Mouse (Mus musculus) embryonic stem cell, embryonic (primary cell): Measurements from ENCODE around the gene Syngr1.

Source experiments
- CTCF ChIA-PET, 4 experiments: fragments of 300-600 bp in 2 of 4; fragments of 350-600 bp in 2 of 4; sonication (Branson Sonifier 250); formaldehyde crosslinking; loops; one replicate each; lab custom pipeline; 2022; ENCODE audit warnings: inconsistent platforms in 2 of 4; lab: Charles Lee
- POLR2A ChIA-PET, 4 experiments: fragments of 300-600 bp in 2 of 4; fragments of 350-600 bp in 2 of 4; sonication (Branson Sonifier 250); formaldehyde crosslinking; loops; one replicate each; lab custom pipeline; 2022; ENCODE audit warnings: antibody characterized with exemption in 4 of 4, inconsistent platforms in 1 of 4; lab: Charles Lee

The Syngr1 gene

DNA sequence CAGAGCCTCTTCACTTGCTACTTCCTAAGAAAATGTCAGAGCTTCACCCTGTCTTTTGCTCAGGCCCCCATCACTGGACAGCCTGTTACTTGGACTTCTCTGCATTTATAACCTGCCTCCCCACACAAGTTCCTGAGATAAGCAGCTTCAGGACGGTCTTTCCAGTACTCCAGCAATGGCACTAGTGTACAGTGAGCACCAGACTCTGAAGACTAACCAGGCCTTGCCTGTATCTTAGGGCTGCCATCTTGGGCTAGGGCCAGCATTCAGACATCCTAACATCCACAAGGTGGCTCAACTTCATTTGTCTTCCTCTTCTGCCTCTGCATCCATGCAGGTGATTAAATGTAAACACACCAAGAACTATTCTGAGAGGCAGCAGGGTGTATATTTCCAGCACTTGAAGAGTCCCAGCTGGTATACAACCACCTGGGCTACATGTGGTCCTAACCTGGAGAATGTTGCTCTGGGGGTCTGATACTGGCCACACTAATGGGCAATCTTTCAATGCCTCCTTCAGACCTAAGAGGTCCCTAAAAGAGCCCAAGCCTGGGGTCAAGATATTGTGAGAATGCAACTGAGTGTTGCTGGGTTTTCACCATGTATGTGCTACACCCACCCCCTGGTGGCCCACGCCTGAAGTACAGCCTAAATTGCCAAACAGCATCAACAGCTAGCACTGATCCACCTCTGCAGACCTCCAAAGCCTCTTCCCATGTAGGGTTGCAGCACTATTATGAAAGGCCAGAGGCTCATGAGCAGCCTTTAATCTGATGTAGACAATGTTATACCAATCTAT lies 14.6 kb upstream of the Syngr1 start:
- CTCF ChIA-PET = interaction anchor here (0.5 to 2.1 kb wide), 23 partner anchors 10 to 386 kb away, joined by 3 to 15 read pairs (median 3); partner anchors contain the start of genes Gtpbp1 (in 1 of the 4), Rps19bp1 (in 1 of the 4) and Syngr1 (in 1 of the 4)
- POLR2A ChIA-PET = interaction anchor here (0.5 to 13.9 kb wide), 170 partner anchors 7 to 1890 kb away, joined by 3 to 1070 read pairs (median 4); partner anchors contain the start of genes Atf4 (in 4 of the 4), Cbx7 (in 3 of the 4), Syngr1 (in 3 of the 4) and Fam227a (in 2 of the 4)

DNA sequence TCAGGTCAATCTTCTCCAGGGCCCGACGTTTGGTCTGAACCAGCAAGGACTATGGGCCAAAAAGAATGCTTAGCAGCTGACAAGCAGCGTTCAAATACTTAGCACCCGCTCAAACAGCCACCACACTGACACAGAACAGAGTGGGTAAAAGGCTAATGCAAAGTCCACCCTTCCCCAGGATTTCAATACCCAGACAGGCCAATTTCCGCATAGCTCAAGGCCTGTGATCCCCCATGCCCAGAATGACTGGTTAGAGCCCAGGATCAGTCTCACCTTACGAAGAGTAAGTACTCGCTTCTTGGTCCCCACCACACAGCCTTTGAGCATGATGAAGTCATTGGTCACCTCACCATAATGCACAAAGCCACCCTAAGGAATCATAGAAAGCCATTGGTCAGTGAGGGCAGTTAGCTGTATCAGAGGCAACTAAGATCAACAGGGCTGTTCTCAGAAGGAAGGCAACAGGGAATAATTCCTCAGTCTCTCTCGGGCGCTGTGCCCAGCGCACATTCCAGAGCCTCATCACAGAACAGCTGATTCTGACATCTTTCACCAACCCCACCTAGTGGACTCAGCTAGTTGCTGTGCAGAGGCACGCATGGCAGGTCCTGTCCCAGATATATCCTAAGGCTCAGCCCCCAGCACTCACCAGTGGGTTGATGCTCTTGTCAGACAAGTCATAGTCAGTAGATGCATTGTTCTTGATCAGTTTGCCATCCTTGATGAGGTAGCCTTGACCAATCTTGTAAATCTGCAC lies 12.9 kb upstream of the Syngr1 start:
- ChIA-PET CTCF (interaction anchor here in 1 of 4 experiments (0.6 kb wide), 1 partner anchor 114 kb away, joined by 3 read pairs; no protein-coding TSS in a partner anchor), POLR2A (interaction anchor here (0.5 to 13.9 kb wide), 59 partner anchors 9 to 633 kb away, joined by 3 to 1070 read pairs (median 5); partner anchors contain the start of genes Atf4 (in 2 of the 4), Cbx7 (in 2 of the 4), Mief1 (in 2 of the 4) and Rpl3 (in 2 of the 4))

DNA sequence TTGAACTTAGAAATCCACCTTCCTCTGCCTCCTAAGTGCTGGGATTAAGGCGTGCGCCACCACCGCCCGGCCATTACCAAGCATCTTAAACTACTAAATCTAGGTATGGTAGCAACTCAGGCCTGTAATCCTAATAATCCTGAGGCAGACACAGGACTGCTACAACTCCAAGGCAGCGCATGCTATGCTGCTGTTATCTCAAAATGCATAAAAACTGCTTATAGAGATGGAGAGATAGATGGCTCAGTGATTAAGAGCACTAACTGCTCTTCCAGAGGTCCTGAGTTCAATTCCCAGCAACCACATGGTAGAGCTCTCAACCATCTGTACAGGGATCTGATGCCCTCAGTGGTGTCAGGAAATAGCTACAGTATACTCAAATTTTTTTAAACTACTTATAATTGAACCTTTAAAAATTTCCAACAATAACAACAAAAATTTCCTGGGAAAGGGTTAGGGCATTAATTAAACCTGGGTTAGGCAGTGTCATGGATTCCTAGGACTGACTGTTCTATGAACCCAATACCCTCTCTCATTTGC lies 11.9 kb upstream of the Syngr1 start:
- CTCF ChIA-PET = no interaction called here
- POLR2A ChIA-PET = interaction anchor here (0.6 to 13.9 kb wide), 29 partner anchors 9 to 391 kb away, joined by 3 to 1070 read pairs (median 7); partner anchors contain the start of genes Atf4 (in 3 of the 4), Syngr1 (in 3 of the 4), Rpl3 (in 2 of the 4) and Cbx7 (in 1 of the 4)

DNA sequence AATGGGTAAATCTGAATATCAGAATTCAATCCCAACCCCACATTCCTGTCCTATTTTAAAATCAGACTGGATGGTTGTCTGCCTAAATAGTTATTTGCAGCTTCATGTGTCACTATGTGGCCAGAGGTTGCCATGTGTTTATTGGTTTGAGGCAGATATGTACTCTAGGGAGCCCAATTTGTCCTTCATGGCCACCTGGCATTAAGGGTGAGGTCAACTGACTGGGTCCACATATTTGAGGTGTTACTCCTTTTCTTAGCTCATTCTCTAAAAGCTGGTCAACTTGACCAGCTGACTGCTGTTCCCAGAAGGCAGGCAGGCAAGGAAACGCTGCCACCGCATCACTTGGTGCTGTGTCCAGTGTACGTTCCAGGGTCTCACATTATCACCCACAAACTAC lies 11.2 kb upstream of the Syngr1 start:
- POLR2A ChIA-PET = interaction anchor here (0.6 to 13.9 kb wide), 63 partner anchors 7 to 389 kb away, joined by 3 to 1070 read pairs (median 7); partner anchors contain the start of genes Syngr1 (in 4 of the 4), Atf4 (in 3 of the 4), Rpl3 (in 3 of the 4) and Cbx7 (in 2 of the 4)
- CTCF ChIA-PET = interaction anchor here in 1 of 4 experiments (0.6 to 1.7 kb wide), 2 partner anchors 20 to 1909 kb away, joined by 3 read pairs; no protein-coding TSS in a partner anchor

DNA sequence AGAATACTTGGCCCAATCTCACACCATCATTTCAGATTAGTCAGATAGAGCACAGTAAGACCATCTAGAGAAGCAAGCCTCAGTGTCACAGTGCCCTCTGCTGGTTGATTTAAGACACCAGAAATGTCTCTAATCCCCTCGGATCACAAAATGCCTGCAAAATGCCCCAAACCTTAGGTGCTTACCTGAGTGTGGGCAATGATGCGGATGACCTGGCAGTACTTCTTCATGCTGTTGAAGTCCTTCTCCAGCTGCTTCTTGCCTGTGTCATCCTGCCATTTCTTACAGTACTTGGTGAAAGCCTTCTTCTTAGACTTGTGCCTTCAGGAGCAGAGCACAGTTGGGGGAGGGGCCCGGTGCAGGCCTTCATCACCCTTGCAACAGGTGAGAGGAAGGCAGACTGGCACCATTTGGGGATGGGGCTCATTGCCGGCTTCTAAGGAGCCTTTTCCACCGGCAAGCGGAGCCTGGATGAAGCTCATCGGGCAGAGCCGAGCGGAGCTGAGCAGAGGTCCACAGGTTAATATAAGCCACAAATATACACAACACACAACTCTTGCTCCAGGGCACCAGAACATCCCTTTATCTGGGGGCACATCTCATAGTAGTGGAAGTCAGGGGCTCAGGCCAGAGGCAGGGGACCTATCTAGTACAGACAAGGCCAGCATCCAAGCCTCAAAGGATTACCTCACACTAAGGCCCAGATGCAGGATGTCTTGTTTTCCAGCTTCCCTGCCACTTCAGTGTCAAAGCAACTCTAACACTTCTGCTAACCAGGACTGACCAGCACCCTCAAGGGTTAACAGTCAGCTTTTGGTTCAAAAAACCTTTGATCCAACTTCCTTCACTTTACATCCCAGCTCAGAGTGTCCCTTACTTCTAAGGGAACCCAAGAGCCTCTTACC lies 10.2 kb upstream of the Syngr1 start:
- CTCF ChIA-PET = interaction anchor here in 2 of 4 experiments (0.6 to 1.7 kb wide), 2 partner anchors 19 to 724 kb away, joined by 3 read pairs; no protein-coding TSS in a partner anchor
- POLR2A ChIA-PET = interaction anchor here (0.6 to 13.9 kb wide), 134 partner anchors 8 to 596 kb away, joined by 3 to 1070 read pairs (median 5); partner anchors contain the start of genes Atf4 (in 4 of the 4), Syngr1 (in 4 of the 4), Rpl3 (in 3 of the 4) and Cbx7 (in 2 of the 4)

DNA sequence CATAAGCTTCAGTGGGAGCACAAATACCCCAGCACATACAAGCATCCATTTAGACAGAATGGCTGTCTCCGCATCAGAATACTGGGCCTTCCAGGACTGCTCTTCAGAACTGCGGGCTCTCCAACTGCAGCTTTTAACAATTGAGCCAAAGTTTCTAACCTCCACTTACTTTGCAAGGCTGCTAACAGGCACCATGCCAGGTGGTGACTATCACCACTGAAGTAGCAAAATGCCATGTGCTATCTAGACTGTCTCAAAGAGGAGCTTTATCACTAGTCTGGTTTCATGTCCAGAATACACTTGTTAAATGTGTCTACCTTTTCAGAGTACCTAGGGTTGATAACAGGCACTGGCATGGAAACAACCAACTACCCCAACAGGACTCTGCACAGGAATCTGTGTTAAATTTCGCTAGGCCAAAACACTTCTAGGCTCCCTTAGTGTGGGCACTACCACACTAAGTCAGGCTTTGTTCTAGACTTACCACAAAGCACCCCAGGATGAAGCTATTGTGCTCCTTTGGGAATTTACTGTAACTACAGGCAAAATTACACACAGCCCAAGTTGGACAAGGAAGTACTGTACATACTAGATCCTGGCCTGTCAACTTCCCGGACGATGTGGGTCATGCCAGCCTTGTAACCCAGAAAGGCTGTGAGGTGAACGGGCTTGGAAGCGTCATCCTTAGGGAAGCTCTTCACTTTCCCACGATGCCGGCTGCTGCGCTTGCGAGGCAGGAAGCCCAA lies 9.2 kb upstream of the Syngr1 start:
- POLR2A ChIA-PET = interaction anchor here (0.6 to 13.9 kb wide), 142 partner anchors 9 to 1165 kb away, joined by 3 to 1070 read pairs (median 5); partner anchors contain the start of genes Atf4 (in 4 of the 4), Rpl3 (in 4 of the 4), Syngr1 (in 4 of the 4) and Mief1 (in 3 of the 4)
- CTCF ChIA-PET = interaction anchor here in 3 of 4 experiments (0.6 to 0.9 kb wide), 3 partner anchors 9 to 723 kb away, joined by 3 to 8 read pairs (median 3); no protein-coding TSS in a partner anchor

DNA sequence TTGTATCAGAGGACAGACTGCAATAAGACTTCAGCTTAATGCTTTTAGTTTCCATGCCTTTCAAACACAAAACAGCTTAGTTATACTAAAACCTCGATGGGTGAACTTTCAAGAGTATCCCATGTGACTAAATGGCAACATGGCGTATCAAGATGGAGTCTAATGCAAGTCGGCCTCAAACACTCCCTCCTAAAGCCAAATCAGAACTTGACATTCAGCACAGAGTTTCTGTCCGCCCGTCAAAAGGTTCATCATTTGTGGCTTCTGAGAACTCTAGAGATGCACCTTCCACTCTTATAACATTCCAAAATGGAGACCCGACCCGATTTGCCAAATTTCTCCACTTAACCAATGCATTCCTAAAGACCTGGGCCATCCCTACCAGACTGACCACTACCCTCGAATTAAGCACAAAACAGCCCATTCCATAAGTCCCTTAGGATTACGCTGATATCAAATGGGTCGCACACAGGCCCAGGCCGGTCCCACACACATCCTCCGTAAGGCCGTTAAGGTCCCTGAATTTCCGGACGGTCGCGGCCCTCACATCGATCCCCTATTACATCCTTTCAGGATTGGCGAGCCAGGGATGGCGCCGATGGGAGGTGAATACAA lies 8.4 kb upstream of the Syngr1 start:
- CTCF ChIA-PET = interaction anchor here in 2 of 4 experiments (0.5 to 1.2 kb wide), 5 partner anchors 8 to 25 kb away, joined by 3 to 5 read pairs (median 4); no protein-coding TSS in a partner anchor
- POLR2A ChIA-PET = interaction anchor here (0.6 to 13.9 kb wide), 204 partner anchors 8 to 1166 kb away, joined by 3 to 1070 read pairs (median 5); partner anchors contain the start of genes Atf4 (in 4 of the 4), Tab1 (in 4 of the 4), Cbx7 (in 3 of the 4) and Mief1 (in 3 of the 4)

DNA sequence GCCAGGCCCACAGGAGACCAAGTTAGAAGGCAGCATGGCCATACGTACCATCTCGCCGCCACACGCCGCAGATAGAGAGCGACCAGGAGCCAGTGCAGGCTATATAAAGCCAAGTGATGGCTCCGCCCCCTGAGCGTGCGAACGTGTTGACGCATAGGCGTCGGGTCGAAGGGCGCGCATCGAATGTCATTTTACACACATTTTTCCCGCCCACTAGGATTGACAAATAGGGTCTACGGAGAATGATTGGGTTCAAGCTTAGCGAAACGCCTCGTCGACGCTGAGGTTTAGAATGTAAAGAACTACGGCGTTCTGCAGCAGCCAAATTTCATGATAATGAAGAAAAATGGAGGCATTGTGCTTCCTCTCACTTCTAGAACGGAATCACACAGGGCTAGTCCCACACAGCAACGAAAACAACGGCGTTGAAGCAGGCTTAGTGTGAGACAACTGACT lies 7.8 kb upstream of the Syngr1 start:
- POLR2A ChIA-PET = interaction anchor here (0.6 to 13.9 kb wide), 180 partner anchors 7 to 1877 kb away, joined by 3 to 1070 read pairs (median 4); partner anchors contain the start of genes Tab1 (in 4 of the 4), Atf4 (in 3 of the 4), Mief1 (in 3 of the 4) and Rps19bp1 (in 3 of the 4)
- CTCF ChIA-PET = interaction anchor here in 2 of 4 experiments (0.5 to 1.2 kb wide), 6 partner anchors 11 to 410 kb away, joined by 3 to 5 read pairs (median 4); no protein-coding TSS in a partner anchor

DNA sequence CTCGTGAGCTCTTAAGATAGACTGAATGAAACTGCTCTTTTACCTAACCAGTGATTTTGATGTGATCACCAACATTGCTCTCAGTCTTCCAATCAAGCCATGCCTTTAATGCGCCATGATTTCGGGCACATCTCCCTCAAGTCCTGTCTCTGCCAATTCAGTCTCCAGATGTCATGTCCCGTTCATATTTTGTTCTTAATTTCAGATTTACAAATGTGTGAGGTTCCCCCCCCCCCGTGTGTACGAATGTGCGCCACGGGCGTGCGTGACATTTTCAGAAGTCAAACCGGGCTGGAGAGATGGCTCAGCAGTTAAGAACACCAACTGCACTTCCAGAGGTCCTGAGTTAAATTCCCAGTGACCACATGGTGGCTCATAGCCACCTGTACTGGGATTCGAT lies 7.4 kb upstream of the Syngr1 start:
- CTCF ChIA-PET = interaction anchor here in 2 of 4 experiments (0.6 to 1.2 kb wide), 5 partner anchors 12 to 410 kb away, joined by 3 to 5 read pairs (median 4); no protein-coding TSS in a partner anchor
- POLR2A ChIA-PET = interaction anchor here (0.6 to 13.9 kb wide), 179 partner anchors 8 to 1876 kb away, joined by 3 to 1070 read pairs (median 4); partner anchors contain the start of genes Tab1 (in 4 of the 4), Atf4 (in 3 of the 4), Mief1 (in 3 of the 4) and Rps19bp1 (in 3 of the 4)

DNA sequence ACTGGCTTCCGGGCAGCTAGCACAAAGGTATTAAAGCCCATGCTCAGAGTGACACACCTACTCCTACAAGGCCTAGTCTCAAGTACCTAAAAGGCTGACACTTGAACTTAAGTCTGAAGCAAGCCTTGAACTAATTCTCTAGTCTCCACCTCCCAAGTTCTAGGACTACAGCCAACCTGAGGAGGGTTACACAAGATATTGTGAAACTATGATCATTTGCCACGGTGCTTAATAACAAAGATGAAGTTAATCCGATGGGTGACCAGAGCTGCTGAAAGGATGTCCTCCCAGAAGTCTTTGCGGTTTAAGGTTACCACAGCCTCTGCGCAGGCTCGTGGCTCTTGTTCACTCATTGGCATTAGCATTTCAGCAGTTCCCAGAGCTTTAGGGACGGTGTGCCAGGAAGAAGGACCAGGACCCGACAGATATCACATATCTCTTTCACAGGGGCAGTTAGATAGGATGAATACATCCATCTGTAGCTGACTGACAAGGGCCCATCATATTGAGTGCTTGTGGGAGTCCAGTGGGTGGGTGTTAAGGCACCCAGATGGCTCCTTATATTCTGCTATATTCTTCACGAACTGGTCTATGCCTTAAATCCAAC lies 3.6 kb upstream of the Syngr1 start:
- POLR2A ChIA-PET = interaction anchor here in 2 of 4 experiments (0.9 to 33.8 kb wide), 14 partner anchors 7 to 397 kb away, joined by 3 to 1070 read pairs (median 6); partner anchors contain the start of genes Atf4 (in 2 of the 2) and Gtpbp1 (in 1 of the 2)

DNA sequence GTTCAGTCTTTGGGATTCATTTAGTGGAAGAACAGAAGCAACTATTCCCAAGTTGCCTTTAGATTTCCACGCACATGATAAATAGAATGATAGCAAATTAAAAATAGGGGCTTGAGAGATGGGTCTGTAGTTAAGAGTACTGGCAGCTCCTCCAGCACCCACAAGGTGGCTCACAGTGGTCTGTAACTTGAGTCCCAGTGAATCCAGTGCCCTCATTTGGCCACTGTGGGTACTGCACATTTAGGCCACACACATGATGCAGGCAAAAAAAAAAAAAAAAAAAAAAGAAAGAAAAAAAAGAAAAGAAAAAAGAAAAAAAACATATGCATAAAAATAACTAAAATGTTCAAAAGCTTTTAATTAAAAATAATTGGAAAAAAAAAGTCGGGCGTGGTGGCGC lies 2.5 kb upstream of the Syngr1 start:
- POLR2A ChIA-PET = interaction anchor here (0.6 to 33.8 kb wide), 45 partner anchors 8 to 1268 kb away, joined by 3 to 1070 read pairs (median 4); partner anchors contain the start of genes Atf4 (in 2 of the 4), Cbx7 (in 1 of the 4), Gtpbp1 (in 1 of the 4) and Mief1 (in 1 of the 4)
- CTCF ChIA-PET = interaction anchor here (0.5 to 2.0 kb wide), 38 partner anchors 8 to 889 kb away, joined by 3 to 20 read pairs (median 4); partner anchors contain the start of genes Mief1 (in 1 of the 4), Rps19bp1 (in 1 of the 4) and Sgsm3 (in 1 of the 4)

More for the DNA sequence above, 3.6 kb upstream of the Syngr1 start:
- CTCF ChIA-PET = interaction anchor here in 1 of 4 experiments (0.7 to 1.6 kb wide), 4 partner anchors 12 to 617 kb away, joined by 3 to 12 read pairs (median 4); no protein-coding TSS in a partner anchor

DNA sequence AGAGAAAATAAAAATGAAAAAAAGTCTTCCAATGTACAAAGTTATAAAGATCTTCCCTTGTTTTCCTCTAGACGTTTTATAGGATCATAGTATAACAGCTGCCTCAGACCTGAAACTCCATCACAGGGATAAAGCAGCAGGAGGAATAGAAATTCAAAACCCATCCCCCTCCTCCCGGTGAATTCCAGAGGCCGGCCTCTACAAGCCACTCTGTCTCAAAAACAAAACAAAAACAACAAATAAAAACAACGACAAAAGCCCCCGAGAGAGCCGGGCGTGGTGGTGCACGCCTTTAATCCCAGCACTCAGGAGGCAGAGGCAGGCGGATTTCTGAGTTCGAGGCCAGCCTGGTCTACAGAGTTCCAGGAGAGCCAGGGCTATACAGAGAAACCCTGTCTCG lies 979 bp upstream of the Syngr1 start:
- POLR2A ChIA-PET = interaction anchor here (0.6 to 33.8 kb wide), 37 partner anchors 9 to 242 kb away, joined by 3 to 1070 read pairs (median 7); partner anchors contain the start of genes Atf4 (in 2 of the 4), Rps19bp1 (in 2 of the 4), Cbx7 (in 1 of the 4) and Mgat3 (in 1 of the 4)

DNA sequence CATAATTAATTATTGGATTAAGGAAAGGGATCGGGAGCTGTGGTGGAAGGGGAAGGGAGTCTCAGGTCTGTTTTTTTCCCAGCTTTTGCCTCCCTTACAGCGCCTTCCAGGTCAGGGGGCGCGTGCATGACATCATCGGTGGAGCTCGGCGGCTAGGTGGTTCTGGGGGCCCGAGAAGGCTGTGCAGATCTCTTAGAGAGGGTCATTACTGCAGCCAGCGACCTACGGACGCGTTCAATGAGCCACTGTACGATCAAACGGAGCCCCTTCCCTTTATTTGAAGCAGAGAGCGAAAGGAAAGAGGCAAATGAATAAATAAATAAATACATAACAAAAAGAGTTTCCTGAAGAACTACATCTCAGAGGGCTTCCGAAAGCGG lies 403 bp upstream of the Syngr1 start:
- ChIA-PET POLR2A (interaction anchor here (0.6 to 33.8 kb wide), 65 partner anchors 9 to 754 kb away, joined by 3 to 1070 read pairs (median 5); partner anchors contain the start of genes Atf4 (in 2 of the 4), Rps19bp1 (in 2 of the 4), Cbx7 (in 1 of the 4) and Josd1 (in 1 of the 4)), CTCF (interaction anchor here (0.6 to 8.4 kb wide), 33 partner anchors 9 to 432 kb away, joined by 3 to 76 read pairs (median 4); partner anchors contain the start of genes Apobec3 (in 1 of the 4), Cby1 (in 1 of the 4), Fam227a (in 1 of the 4) and Mgat3 (in 1 of the 4))

More for the DNA sequence above, 979 bp upstream of the Syngr1 start:
- CTCF ChIA-PET = interaction anchor here in 3 of 4 experiments (0.6 to 8.4 kb wide), 23 partner anchors 8 to 431 kb away, joined by 3 to 76 read pairs (median 4); partner anchors contain the start of genes Cby1 (in 1 of the 3), Fam227a (in 1 of the 3), Mgat3 (in 1 of the 3) and Mief1 (in 1 of the 3)
